ENCODE assay signal across 13 mouse cellular contexts in the genomic region with DNA sequence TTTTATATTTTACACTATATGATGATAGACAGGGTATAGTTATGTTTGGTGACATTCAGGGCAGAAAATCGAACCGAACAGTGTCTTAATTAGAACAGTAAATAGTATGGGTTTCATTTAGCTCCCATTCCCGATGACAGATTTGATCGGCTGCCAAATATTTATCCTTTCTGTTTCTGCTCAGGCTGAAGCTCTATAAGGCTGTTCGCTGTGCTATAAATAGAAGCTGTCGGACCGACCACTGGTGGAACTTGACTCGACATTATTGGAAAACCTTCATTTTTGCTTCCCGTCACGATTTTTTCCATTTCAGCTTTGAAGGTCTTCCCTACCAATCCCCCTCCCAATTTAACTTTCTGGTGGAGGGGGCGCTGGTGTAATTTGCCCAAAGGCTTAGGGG.
DNase-seq lines count a peak whose midpoint lies in the region; ATAC-seq and TF ChIP-seq lines count a peak whose summit lies in the region.
"Had no signal": no experiment of that assay in that cellular context is flagged by ENCODE, and none has a peak within 500 bp of the region (broad histone marks: within the 10 kb centered on the region; RNA-seq: fewer than 3 reads in every experiment).

No protein-coding gene starts in this region.

- no peaks in the 10 kb centered on the region for H3K36me3 ChIP-seq in intestine, embryonic 14.5 days (ENCODE audit: control insufficient read depth, insufficient read depth, low read length)
- H3K36me3 ChIP-seq in intestine, postnatal 0 days (ENCODE audit: control insufficient read depth, insufficient read depth) = no peaks in the 10 kb centered on the region
- no peaks in the 10 kb centered on the region for H3K36me3 ChIP-seq in liver, embryonic 11.5 days (ENCODE audit: control insufficient read depth, insufficient read depth, low read length)

- TF ChIP-seq CTCF in intestine, postnatal 0 days (IDR thresholded peaks at IDR 0.05; ENCODE audit: low read depth) = no peak

- peaks cover 7% of the 10 kb centered on the region; the same call in 1 of the 2 replicates for H3K4me1 ChIP-seq in intestine, embryonic 14.5 days (replicated peaks; ENCODE audit: control insufficient read depth, insufficient read depth, low read length)
- H3K4me1 ChIP-seq in intestine, postnatal 0 days (replicated peaks; ENCODE audit: control insufficient read depth, insufficient read depth, low read length) = no peaks in the 10 kb centered on the region
- H3K4me1 ChIP-seq in liver, embryonic 11.5 days (replicated peaks; ENCODE audit: control insufficient read depth, insufficient read depth, low read length) = no peaks in the 10 kb centered on the region

- no peak overlapping the region; the same call in 1 of the 2 replicates for H3K9ac ChIP-seq in intestine, embryonic 14.5 days (ENCODE audit: low read length)
- no peak overlapping the region for H3K9ac ChIP-seq in intestine, postnatal 0 days (ENCODE audit: low read depth, low read length)
- H3K9ac ChIP-seq in liver, embryonic 11.5 days (ENCODE audit: low read depth, low read length) = no peak overlapping the region
- H3K9ac ChIP-seq: liver, postnatal 0 days had no signal

- no peaks in the 10 kb centered on the region for H3K9me3 ChIP-seq in intestine, embryonic 14.5 days (ENCODE audit: control insufficient read depth, low read length)
- no peaks in the 10 kb centered on the region for H3K9me3 ChIP-seq in intestine, postnatal 0 days (ENCODE audit: control insufficient read depth)
- H3K9me3 ChIP-seq in liver, embryonic 11.5 days (ENCODE audit: control insufficient read depth, low read length) = no peaks in the 10 kb centered on the region

- no peak overlapping the region for H3K27ac ChIP-seq in intestine, embryonic 14.5 days (ENCODE audit: low read depth)
- no peak overlapping the region for H3K27ac ChIP-seq in intestine, postnatal 0 days (ENCODE audit: low read depth, low read length)
- no peak overlapping the region for H3K27ac ChIP-seq in liver, embryonic 11.5 days (ENCODE audit: low read depth, low read length)
- H3K27ac ChIP-seq: left cerebral cortex, adult 2 months had no signal

- peak overlapping the region; percentile 37 for H3K4me2 ChIP-seq in intestine, embryonic 14.5 days (ENCODE audit: low read length)
- no peak overlapping the region for H3K4me2 ChIP-seq in intestine, postnatal 0 days (replicated peaks; ENCODE audit: low read depth)
- H3K4me2 ChIP-seq in liver, embryonic 11.5 days = no peak overlapping the region

- no peak overlapping the region for H3K4me3 ChIP-seq in intestine, embryonic 14.5 days (ENCODE audit: low read depth, low read length)
- H3K4me3 ChIP-seq in intestine, postnatal 0 days (ENCODE audit: low read depth, low read length) = no peak overlapping the region
- H3K4me3 ChIP-seq in liver, embryonic 11.5 days (ENCODE audit: low read depth, low read length) = no peak overlapping the region
- H3K4me3 ChIP-seq: left cerebral cortex, adult 2 months had no signal

- WGBS in intestine, embryonic 14.5 days = 37% methylated on average over 11 of the region's 11 CpGs
- 50% methylated on average over 11 of the region's 11 CpGs for WGBS in intestine, postnatal 0 days
- 70% methylated on average over 11 of the region's 11 CpGs for WGBS in liver, embryonic 11.5 days

- H3K27me3 ChIP-seq in intestine, embryonic 14.5 days (replicated peaks; ENCODE audit: control insufficient read depth, insufficient read depth, low read length) = no peaks in the 10 kb centered on the region
- H3K27me3 ChIP-seq in intestine, postnatal 0 days (replicated peaks; ENCODE audit: control insufficient read depth, insufficient read depth, low read length) = no peaks in the 10 kb centered on the region
- no peaks in the 10 kb centered on the region for H3K27me3 ChIP-seq in liver, embryonic 11.5 days (replicated peaks; ENCODE audit: control insufficient read depth, insufficient read depth, low read length)

- no peak for ATAC-seq in intestine, embryonic 14.5 days (replicated peaks; ENCODE audit: low FRiP score, low TSS enrichment, low read depth)
- no peak for ATAC-seq in intestine, postnatal 0 days
- no peak for ATAC-seq in liver, embryonic 11.5 days (replicated peaks; ENCODE audit: low FRiP score)
- ATAC-seq: liver, postnatal 0 days had no signal

- DNase-seq in embryo, embryonic 11 days = peak; percentile 22
- DNase-seq in embryo, embryonic 10.5 days (ENCODE audit: low spot score) = no peak
- no peak for DNase-seq in intestine, embryonic 14.5 days (ENCODE audit: low spot score)
- DNase-seq in retina, postnatal 1 day = peak; percentile 13
- DNase-seq in retina, embryonic 14.5 days (ENCODE audit: low spot score) = no peak
- DNase-seq in spleen, adult 12 weeks (ENCODE audit: low spot score) = no peak
- no peak for DNase-seq in liver, embryonic 11.5 days (ENCODE audit: low spot score)
- DNase-seq: cerebellum, adult 2 months; liver, postnatal 0 days; spleen, adult 18-20 months; thymus, postnatal 36 days had no signal

Comparison
In these comparisons a context has a peak if more than half of its experiments do, and no peak if none do; other contexts are left out.
1. DNase-seq: peak in embryo, embryonic 11 days (single experiment) and retina, postnatal 1 day (single experiment); none in embryo, embryonic 10.5 days (single experiment), intestine, embryonic 14.5 days (single experiment), retina, embryonic 14.5 days (single experiment), spleen, adult 12 weeks (single experiment) and liver, embryonic 11.5 days (single experiment).